Mouse (Mus musculus): Measurements from ENCODE around the gene Slc2a10. TPM values are rescaled to one million over a fixed set of nuclear protein-coding genes. Genes with fewer than 3 reads are reported as not detected.

Slc2a10 gene
- polyA plus RNA-seq (2015; fragmentation: Illumina TruSeq; extraction: RNeasy Lipid Tissue Mini Kit (QIAGEN cat#74804); ENCODE audit: insufficient read depth, low replicate concordance) = 0.57 TPM

GRCm38 (mm10) chr2:165503259-165504203 is at the start of gene Slc2a10:
Slc2a10 (plus strand) TSS chr2:165503787.

GRCm38 (mm10) chr2:165473003-165473402 is 30.6 kb upstream of the Slc2a10 start, which contains the start of gene Slc13a3:
Slc13a3 (minus strand) TSS chr2:165473230.

GRCm38 (mm10) chr2:165492648-165493553 is 10.7 kb upstream of the Slc2a10 start, which contains the start of gene Trp53rka:
Trp53rka (minus strand) TSS chr2:165493324.

Other genes with a start within 250 kb of the Slc2a10 start
- 33.1 TPM for gene Slc35c2, start 215.9 kb upstream of the Slc2a10 start, polyA plus RNA-seq (2015; fragmentation: Illumina TruSeq; extraction: RNeasy Lipid Tissue Mini Kit (QIAGEN cat#74804); ENCODE audit: insufficient read depth, low replicate concordance)
- gene Elmo2, start 177.3 kb upstream of the Slc2a10 start, polyA plus RNA-seq (2015; fragmentation: Illumina TruSeq; extraction: RNeasy Lipid Tissue Mini Kit (QIAGEN cat#74804); ENCODE audit: insufficient read depth, low replicate concordance) = 27.9 TPM
- not detected for gene Zfp663, start 135.1 kb upstream of the Slc2a10 start, polyA plus RNA-seq (2015; fragmentation: Illumina TruSeq; extraction: RNeasy Lipid Tissue Mini Kit (QIAGEN cat#74804); ENCODE audit: insufficient read depth, low replicate concordance)
- 0.87 TPM for gene Zfp334, start 115.5 kb upstream of the Slc2a10 start, polyA plus RNA-seq (2015; fragmentation: Illumina TruSeq; extraction: RNeasy Lipid Tissue Mini Kit (QIAGEN cat#74804); ENCODE audit: insufficient read depth, low replicate concordance)
- 0.79 TPM for gene Ocstamp, start 103.4 kb upstream of the Slc2a10 start, polyA plus RNA-seq (2015; fragmentation: Illumina TruSeq; extraction: RNeasy Lipid Tissue Mini Kit (QIAGEN cat#74804); ENCODE audit: insufficient read depth, low replicate concordance)
- 0.26 TPM for gene Slc13a3, start 30.6 kb upstream of the Slc2a10 start, polyA plus RNA-seq (2015; fragmentation: Illumina TruSeq; extraction: RNeasy Lipid Tissue Mini Kit (QIAGEN cat#74804); ENCODE audit: insufficient read depth, low replicate concordance)
- 18.6 TPM for gene Trp53rka, start 10.5 kb upstream of the Slc2a10 start, polyA plus RNA-seq (2015; fragmentation: Illumina TruSeq; extraction: RNeasy Lipid Tissue Mini Kit (QIAGEN cat#74804); ENCODE audit: insufficient read depth, low replicate concordance)
- gene Eya2, start 91.2 kb downstream of the Slc2a10 start, polyA plus RNA-seq (2015; fragmentation: Illumina TruSeq; extraction: RNeasy Lipid Tissue Mini Kit (QIAGEN cat#74804); ENCODE audit: insufficient read depth, low replicate concordance) = 1.6 TPM